Mouse (Mus musculus) bone marrow, adult 2 months (tissue): ENCODE results near the gene Ankdd1a. TPM values are rescaled to one million over a fixed set of nuclear protein-coding genes. Genes with fewer than 3 reads are reported as not detected.

Experiments
- H3K27ac ChIP-seq: fragments of 200-500 bp; 2 replicates; pipeline ENCODE4 v1.5.1; 2012; ENCODE audit warnings: low read depth, mild to moderate bottlenecking, control low read depth, inconsistent platforms, low read length; ENCODE audit not compliant: control insufficient read depth, poor library complexity, insufficient read depth
- H3K4me1 ChIP-seq: fragments of 200-500 bp; 2 replicates; pipeline ENCODE4 v1.6.1; 2011; ENCODE audit warnings: low read length; ENCODE audit not compliant: control insufficient read depth, insufficient read depth
- H3K4me3 ChIP-seq: fragments of 200-500 bp; replicated peaks from 2 replicates; pipeline ENCODE3; 2011; ENCODE audit warnings: mild to moderate bottlenecking, low read depth, low read length, control low read depth; ENCODE audit not compliant: control insufficient read depth
- CTCF ChIP-seq: fragments of 200-500 bp; IDR thresholded peaks from 2 replicates; pipeline ENCODE4 v1.5.1; 2011; ENCODE audit warnings: low read length, control low read depth; ENCODE audit not compliant: control insufficient read depth, insufficient read depth
- POLR2A ChIP-seq: fragments of 200-500 bp; IDR thresholded peaks from 2 replicates; pipeline ENCODE4 v1.6.1; 2011; ENCODE audit warnings: low read depth, mild to moderate bottlenecking, control low read depth, low read length, borderline replicate concordance; ENCODE audit not compliant: control insufficient read depth
- WGBS: fragments of 180-500 bp; shearing (Covaris S2); methylation state at CpG from one replicate; pipeline ENCODE4 v1.1.7; 2018; 5-methylcytosine and 5-hydroxymethylcytosine counted together
- polyA plus RNA-seq: library from polyadenylated mRNA; stranded (reverse); fragments of >200 nt; gene quantifications from 2 replicates; pipeline ENCODE4 v1.2.4, GENCODE M21; 2011; ENCODE audit warnings: low replicate concordance; ENCODE audit not compliant: missing spikeins, insufficient read depth, insufficient read length

Ankdd1a gene
- polyA plus RNA-seq, 1 experiment, result not detected

DNA sequence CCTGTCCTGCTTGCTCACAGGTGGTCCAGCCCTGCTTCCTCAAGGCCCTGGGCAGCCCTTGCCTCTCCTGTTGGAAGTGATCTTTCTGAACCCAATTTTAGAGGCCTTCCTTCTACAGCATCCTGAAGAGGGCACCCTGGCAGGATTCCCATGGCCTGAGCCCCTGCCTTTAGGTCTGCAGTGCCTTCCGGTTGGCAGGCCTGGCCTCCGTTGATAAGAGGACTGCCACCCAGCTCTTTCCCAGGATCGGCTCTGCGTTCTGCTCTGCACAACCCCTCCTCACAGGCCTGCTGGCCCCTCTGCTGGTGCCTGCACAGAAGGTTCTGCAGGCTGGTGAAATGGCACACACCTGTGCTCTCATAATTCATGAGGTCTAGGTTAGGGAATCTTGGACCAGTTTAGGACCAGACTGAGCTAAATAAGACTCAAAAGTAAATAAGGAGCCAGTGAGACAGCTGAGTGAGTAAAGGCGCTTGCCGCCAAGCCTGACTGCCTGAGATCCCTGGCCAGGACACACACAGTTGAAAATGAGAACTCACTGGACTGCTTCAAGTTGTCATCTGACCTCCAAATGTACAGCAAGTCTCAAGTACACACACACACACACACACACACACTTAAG lies 8.5 kb upstream of the Ankdd1a start:
- H3K4me1 ChIP-seq, result peaks cover 3% of the 10 kb centered on the region
- TF ChIP-seq CTCF (no peak), POLR2A (peak; percentile 39; the same call in 1 of the 2 replicates)
- peak overlapping the region; percentile 66 for H3K27ac ChIP-seq
- 36% methylated on average over 6 of the region's 6 CpGs for WGBS
- H3K4me3 ChIP-seq, result no peak overlapping the region

DNA sequence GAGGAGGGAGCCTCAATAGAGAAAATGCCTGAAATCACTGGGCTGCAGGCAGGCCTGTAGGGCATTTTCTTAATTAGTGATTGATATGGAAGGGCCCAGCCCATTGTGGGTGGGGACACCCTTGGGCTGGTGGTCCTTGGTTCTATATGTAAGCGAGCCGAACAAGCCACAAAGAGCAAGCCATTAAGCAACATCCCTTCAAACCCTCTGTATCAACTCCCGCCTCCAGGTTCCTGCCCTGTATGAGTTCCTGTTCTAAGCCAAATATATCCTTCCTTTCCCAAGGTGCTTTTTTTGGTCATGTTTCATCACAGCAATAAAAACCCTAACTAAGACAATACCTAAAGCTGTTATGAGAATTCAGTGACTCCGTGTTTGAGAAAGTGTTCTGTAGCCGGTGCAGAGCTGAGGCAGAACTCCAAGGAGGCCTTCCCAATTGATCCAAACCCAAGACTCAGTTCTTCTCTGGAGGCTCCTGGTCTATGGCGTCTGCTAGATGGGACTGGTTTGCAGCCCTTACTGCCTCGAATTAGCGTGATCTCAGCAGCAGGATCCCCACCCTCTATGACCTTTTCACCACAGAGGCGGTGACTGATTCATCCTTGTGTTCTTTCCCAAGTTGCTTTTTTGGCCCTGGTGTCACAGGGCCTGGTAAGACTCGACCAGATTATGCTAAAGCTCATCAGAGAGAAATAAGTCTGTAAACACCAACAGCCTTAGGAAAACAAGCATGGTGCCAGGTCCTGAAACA lies 5.6 kb upstream of the Ankdd1a start:
- Histone ChIP-seq H3K4me3 (no peak overlapping the region), H3K4me1 (peaks cover 2% of the 10 kb centered on the region), H3K27ac (no peak overlapping the region)
- 69% methylated on average over 10 of the region's 10 CpGs for WGBS
- TF ChIP-seq POLR2A (no peak), CTCF (no peak)

DNA sequence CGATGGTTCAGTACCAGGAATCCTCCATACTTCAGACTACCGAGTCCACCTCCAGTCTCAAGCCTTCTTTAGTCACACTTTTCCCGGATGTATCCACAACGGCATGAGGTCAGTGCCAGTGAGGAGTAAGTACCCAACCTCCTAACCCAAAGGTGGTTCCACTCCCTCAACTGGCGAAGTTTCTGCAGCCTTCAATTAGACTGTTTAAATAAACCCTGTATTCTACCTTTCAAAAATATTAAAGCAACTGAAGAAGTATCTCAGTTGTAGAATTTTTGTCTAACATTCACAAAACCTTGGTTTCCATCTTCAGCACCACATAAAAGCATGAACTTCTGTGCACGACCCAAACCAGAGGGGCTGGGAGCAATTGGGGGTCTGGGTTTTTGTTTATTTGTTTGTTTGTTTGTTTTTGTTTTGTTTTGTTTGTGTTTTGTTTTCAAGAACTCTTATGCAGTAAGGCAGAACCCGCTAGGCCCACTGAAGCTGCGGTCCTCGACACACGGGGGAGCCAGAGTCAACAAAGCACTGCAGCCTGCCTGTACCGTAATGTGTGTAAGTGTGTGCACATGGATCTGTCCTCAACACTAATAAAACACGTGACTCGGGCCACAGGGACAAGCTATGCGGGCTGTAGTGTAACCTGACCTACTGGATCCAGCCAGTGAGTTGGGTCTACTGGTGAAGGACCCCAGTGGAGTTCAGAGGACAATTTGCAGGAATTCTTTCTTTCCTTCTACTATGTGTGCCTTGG lies 3.8 kb upstream of the Ankdd1a start:
- Histone ChIP-seq H3K27ac (no peak overlapping the region), H3K4me3 (no peak overlapping the region), H3K4me1 (peaks cover 2% of the 10 kb centered on the region)
- TF ChIP-seq CTCF, result peak; percentile 100
- no peak for TF ChIP-seq POLR2A
- 25% methylated on average over 14 of the region's 14 CpGs for WGBS

DNA sequence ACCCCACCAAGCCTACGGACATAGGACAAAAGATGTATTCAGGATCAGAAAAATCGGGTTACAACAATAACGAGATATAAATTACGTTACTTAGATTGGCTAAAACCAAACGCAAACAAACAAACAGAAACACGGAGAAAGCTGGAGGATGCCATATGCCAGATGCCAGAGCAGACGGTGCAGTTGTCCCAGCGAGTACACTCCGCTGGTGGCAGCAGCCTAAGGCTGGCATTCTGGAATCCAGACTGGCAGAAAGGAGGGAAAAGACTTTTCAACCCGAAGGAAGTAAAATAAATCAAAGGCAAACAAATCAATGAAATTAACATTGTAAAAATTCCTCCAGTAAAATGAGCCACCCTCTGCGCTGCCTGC lies 498 bp upstream of the Ankdd1a start:
- no peak for TF ChIP-seq POLR2A
- TF ChIP-seq CTCF, result no peak
- no peak overlapping the region for H3K27ac ChIP-seq
- 64% methylated on average over 11 of the region's 11 CpGs for WGBS
- no peaks in the 10 kb centered on the region for H3K4me1 ChIP-seq
- H3K4me3 ChIP-seq, result no peak overlapping the region

DNA sequence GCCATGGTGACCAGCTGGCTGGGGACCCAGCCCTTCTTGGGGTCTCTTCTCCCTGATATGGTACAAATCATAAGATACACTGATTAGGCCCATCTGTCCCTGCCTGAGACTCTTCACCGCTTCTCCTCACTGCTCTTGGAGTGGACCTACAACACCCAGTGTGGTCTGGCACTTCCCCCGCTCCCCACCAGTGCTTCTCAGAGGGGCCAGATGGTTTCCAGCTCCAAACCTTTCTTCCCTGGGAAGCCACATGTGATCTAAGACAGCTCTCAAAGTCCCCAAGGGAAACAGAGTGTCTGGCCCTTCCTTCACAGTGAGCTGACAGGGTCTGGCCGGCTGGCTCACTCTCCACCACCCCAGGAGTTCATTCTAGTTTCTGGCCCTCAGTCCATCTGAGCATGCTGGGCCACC lies 5.1 kb downstream of the Ankdd1a start:
- no peak overlapping the region for H3K4me3 ChIP-seq
- no peak for TF ChIP-seq CTCF
- no peak for TF ChIP-seq POLR2A
- H3K27ac ChIP-seq, result no peak overlapping the region
- WGBS, result 85% methylated on average over 3 of the region's 3 CpGs
- H3K4me1 ChIP-seq, result no peaks in the 10 kb centered on the region

DNA sequence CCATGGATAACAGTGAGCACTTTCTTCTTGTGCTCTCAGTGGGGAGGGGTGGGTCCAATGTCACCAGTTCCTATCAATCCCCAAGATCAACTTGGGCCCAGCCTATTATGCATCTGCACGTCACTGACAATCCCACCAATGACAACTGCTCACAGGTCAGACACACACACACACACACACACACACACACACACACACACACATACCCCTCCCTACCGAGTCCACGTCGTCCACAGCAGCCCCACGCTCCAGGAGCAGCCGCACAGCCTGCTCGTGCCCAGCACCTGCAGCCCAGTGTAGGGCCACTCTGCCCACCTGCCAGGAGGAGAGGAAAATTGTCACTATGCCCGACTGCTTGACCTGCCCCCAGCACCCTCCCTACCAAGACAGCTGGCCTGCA lies 5.6 kb downstream of the Ankdd1a start:
- TF ChIP-seq CTCF (no peak), POLR2A (no peak)
- 82% methylated on average over 8 of the region's 8 CpGs for WGBS
- Histone ChIP-seq H3K4me1 (no peaks in the 10 kb centered on the region), H3K4me3 (no peak overlapping the region), H3K27ac (no peak overlapping the region)

DNA sequence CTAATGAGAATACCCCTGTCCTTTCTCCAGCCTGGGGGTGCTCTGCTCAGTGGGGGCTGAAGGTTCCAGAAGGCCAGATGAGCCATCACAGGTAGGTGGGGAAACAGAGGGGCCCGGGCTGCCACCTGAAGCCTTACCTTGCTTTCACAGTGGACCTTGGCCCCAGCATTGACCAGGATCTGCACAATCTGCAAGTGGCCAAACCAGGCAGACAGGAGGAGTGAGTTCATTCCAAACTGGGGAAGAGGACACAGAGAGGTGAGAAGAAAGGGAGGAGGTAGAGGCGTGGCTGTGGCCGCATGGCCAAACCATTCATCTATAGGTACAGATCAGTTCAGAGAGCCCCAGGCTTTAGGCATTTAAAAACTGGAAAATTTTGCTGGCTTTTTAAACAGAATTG lies 7.5 kb downstream of the Ankdd1a start:
- Histone ChIP-seq H3K4me1 (no peaks in the 10 kb centered on the region), H3K4me3 (no peak overlapping the region), H3K27ac (no peak overlapping the region)
- TF ChIP-seq POLR2A (no peak), CTCF (no peak)
- WGBS, result 91% methylated on average over 3 of the region's 3 CpGs

DNA sequence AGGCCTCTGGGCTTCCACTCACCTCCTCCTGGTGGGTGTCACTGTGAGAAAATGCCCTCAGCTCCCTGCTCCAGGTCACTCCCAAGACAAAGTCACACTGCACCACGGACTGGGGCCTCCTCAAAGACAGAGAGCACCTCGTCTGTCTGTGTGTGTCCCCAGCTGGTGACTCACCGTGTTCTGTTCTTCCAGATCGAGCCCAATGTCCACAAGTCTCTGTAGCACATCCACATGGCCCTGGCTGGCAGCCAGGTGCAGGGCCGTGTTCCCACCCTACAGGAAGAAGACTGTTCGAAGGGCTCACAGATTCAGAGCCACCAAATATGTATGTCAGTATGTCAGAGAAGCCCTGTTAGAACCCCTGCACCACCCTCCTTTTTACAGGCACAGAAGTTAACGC lies 11.5 kb downstream of the Ankdd1a start:
- TF ChIP-seq POLR2A (no peak), CTCF (no peak)
- no peaks in the 10 kb centered on the region for H3K4me1 ChIP-seq
- no peak overlapping the region for H3K27ac ChIP-seq
- no peak overlapping the region for H3K4me3 ChIP-seq
- 41% methylated on average over 7 of the region's 7 CpGs for WGBS
